Mouse (Mus musculus) left cerebral cortex, adult 2 months (tissue): ENCODE data around the gene Iqce. TPM values are rescaled to one million over a fixed set of nuclear protein-coding genes. Genes with fewer than 3 reads are reported as not detected.

Experiments used
- DNase-seq, 2 experiments: peaks; one replicate each; pipeline ENCODE4 v3.0.0; 2021 to 2022; ENCODE audit warnings: low spot score in 2 of 2, mixed read lengths in 1 of 2; ENCODE audit errors: extremely low spot score in 1 of 2
- H3K27ac ChIP-seq: fragments of 200-600 bp; 2 replicates; pipeline ENCODE4 v1.8.1; 2022
- H3K4me3 ChIP-seq: fragments of 200-600 bp; 2 replicates; pipeline ENCODE4 v1.8.1; 2022
- CTCF ChIP-seq: fragments of 200-600 bp; IDR thresholded peaks from 2 replicates; pipeline ENCODE4 v1.8.1; 2022; ENCODE audit warnings: antibody characterized with exemption, mild to moderate bottlenecking, moderate library complexity
- intact Hi-C: fragments of 180-260 bp; cut with DNase I; formaldehyde crosslinking; loops from one replicate; pipeline ENCODE4 v1.15.1; 2025
- total RNA-seq, 2 experiments: library from RNA; stranded (reverse); gene quantifications; 2 replicates each; pipeline ENCODE4 v1.2.3; 2021

Iqce gene
- total RNA-seq, 2 experiments from 2014 or later = 56.2 to 65.9 TPM

- no peak for DNase-seq
- peak overlapping the region; percentile 99 for H3K27ac ChIP-seq
- intact Hi-C loops = loop anchor here (2.0 kb wide), 1 partner anchor 55 kb away; the partner anchor contains the start of gene Ttyh3
- peak overlapping the region; percentile 91 for H3K4me3 ChIP-seq
- TF ChIP-seq CTCF = no peak
Measured at GRCm38 (mm10) chr5:140703480-140704377, 1.6 kb upstream of the Iqce start.

GRCm38 (mm10) chr5:140702618-140703175, 519 bp upstream of the Iqce start:
- peak overlapping the region; percentile 95 for H3K27ac ChIP-seq
- TF ChIP-seq CTCF = no peak
- intact Hi-C loops = no loop called here
- no peak for DNase-seq
- peak overlapping the region; percentile 77 for H3K4me3 ChIP-seq

GRCm38 (mm10) chr5:140701661-140702060, 517 bp downstream of the Iqce start:
- Histone ChIP-seq H3K4me3 (peak overlapping the region; percentile 77), H3K27ac (peak overlapping the region; percentile 95)
- intact Hi-C loops = no loop called here
- no peak for TF ChIP-seq CTCF
- DNase-seq = no peak

DNA sequence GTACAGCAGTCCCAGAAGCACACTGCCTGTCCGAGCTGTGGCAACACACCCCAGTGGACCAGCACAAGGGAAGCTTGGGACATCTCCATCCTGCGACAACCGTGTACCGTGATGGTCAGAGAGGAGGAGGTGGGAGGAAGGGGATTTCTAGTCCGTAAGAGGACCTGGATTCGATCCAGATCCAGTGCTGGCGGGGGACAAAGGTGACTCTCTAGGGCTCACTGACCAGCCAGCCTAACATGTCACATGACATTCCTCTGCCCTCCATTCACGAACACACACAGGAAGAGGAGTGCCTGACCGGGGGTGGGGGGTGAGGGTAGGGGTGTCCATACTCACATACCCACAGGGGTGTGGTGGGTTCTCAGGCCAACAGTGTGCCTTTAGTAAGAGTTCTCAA, 2.4 kb downstream of the Iqce start:
- TF ChIP-seq CTCF = no peak
- intact Hi-C loops = no loop called here
- no peak for DNase-seq
- no peak overlapping the region for H3K4me3 ChIP-seq
- H3K27ac ChIP-seq = no peak overlapping the region

- intact Hi-C loops = no loop called here
- no peak overlapping the region for H3K27ac ChIP-seq
- H3K4me3 ChIP-seq = no peak overlapping the region
- TF ChIP-seq CTCF = no peak
- DNase-seq = no peak
Measured at GRCm38 (mm10) chr5:140695987-140696386, 6.2 kb downstream of the Iqce start.

DNA sequence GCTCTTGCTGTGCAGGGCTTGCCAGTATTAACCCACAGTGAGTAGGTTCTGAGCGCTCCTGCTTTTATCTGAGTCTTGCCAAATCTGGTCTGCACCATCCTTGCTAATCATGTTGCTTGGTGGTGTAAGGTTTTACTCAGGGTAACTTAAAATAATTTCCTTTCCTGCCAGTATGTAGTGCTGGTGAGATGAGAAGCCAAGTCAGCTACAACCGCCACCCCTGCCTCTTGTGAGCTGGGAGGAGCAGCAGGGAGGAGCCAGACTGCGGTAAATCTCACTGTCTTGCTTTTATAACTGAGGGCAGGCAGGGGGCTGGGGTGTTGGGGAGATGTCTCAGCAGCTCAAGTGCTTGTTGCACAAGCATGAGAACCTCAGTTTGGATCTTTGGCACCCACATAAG, 13.7 kb downstream of the Iqce start:
- DNase-seq = peak in 1 of 2 experiments; percentile 37
- Histone ChIP-seq H3K27ac (peak overlapping the region; percentile 7; the same call in 1 of the 2 replicates), H3K4me3 (no peak overlapping the region)
- intact Hi-C loops = loop anchor here (10.0 kb wide), 1 partner anchor 244 kb away; the partner anchor contains the start of gene Gm4869
- TF ChIP-seq CTCF = no peak

GRCm38 (mm10) chr5:140684343-140685148, 17.6 kb downstream of the Iqce start:
- peak; percentile 90 for TF ChIP-seq CTCF
- intact Hi-C loops = loop anchor here (1.0 to 10.0 kb wide), 2 partner anchors 144 to 240 kb away; partner anchors contain the start of gene Gm4869
- DNase-seq = peak; percentile 38 to 45
- no peak overlapping the region for H3K4me3 ChIP-seq
- H3K27ac ChIP-seq = no peak overlapping the region

DNA sequence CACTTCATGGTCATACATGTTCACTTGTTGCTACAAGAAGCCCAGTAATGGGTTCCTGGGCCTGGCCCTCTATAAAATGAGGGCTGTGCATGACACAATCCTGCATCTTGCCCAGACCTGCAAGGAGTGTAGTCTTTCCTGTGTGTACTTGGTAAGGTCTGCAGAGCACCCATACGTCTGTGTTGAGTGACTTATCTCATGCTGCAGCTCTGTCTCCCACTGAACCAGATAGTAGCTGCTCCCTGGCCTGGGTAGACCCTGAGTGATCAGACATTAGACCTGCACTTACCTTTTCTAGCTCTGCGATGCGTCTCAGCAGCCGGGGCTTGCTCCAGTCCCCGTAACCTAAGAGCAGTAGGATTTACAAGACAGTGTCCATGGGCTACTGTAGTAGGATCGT, 20.1 kb downstream of the Iqce start:
- no peak overlapping the region for H3K27ac ChIP-seq
- no peak for TF ChIP-seq CTCF
- no peak overlapping the region for H3K4me3 ChIP-seq
- DNase-seq = no peak
- intact Hi-C loops = loop anchor here (10.0 kb wide), 1 partner anchor 237 kb away; the partner anchor contains the start of gene Gm4869

DNA sequence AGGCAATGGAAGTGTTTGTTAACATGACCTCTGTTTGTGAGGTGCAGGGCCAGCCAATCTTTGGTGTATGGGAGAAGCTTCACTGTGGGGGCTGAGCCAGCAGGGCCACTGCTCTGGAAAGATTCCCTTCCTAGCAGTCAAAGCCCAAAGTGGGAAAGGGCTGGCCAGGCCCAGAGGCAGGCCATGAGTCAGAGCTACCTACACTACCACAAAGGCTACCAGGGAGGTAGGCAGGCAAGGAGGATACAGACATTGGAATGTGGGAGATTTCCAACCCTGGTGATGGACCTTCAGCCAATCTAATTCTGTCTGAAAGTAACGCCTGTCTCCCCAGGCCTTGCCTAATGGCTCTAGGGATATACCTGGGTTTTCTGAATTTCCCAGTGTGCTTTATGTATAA, 21.2 kb downstream of the Iqce start:
- intact Hi-C loops = loop anchor here (10.0 kb wide), 1 partner anchor 236 kb away; the partner anchor contains the start of gene Gm4869

DNA sequence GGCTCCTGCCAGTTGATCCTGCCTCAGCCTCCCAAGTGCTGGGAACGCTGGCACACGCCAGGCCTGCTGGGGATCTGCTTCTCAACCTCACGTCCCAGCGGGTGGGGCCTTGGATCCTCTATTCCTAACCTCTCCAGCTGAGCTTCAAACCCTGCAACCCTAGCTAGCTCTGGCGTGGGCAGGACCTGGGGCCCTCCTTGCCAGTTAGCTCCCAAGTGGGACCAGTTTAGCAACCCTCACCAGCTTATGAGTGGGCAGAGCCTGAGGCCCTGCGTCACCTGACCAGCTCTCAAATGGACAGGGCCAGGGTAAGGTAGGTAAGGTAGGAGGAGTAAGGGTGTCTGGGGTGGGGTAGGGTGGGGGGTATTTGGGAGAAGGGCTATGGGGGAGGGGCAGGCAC, 22.1 kb downstream of the Iqce start:
- intact Hi-C loops = loop anchor here (10.0 kb wide), 1 partner anchor 235 kb away; the partner anchor contains the start of gene Gm4869
- no peak for TF ChIP-seq CTCF
- Histone ChIP-seq H3K4me3 (no peak overlapping the region), H3K27ac (no peak overlapping the region)
- DNase-seq = no peak

More for the DNA sequence above, 21.2 kb downstream of the Iqce start:
- Histone ChIP-seq H3K27ac (no peak overlapping the region), H3K4me3 (no peak overlapping the region)
- DNase-seq = no peak
- no peak for TF ChIP-seq CTCF

DNA sequence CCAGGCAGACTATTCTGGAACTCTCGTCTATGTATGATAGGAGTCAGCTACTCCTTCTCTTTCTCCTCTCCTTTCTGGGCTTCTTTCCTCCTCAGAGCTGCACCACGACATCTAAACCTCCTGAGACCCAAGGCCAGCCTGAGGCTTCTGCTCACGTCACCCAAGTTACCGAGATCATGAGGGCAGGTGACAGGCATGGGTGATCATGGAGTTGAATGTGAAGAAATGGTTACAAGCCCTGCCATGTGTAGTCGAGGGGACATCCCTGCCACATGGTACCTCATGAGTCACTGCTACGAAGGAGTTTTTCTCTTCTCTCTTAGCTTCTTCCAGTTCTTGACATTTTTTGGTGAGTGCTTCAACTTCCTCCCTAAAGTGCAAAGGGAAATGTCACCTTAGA, 25.0 kb downstream of the Iqce start:
- Histone ChIP-seq H3K4me3 (no peak overlapping the region), H3K27ac (no peak overlapping the region)
- no peak for DNase-seq
- intact Hi-C loops = no loop called here
- no peak for TF ChIP-seq CTCF
